Mouse (Mus musculus) E14TG2a.4 (cell line): ENCODE data around the gene Mmp11.

Source experiments
- H3K27me3 ChIP-seq: 2 replicates; pipeline ENCODE4 v1.6.1; 2014; ENCODE audit warnings: low read length, control low read depth; ENCODE audit not compliant: insufficient read depth
- H3K36me3 ChIP-seq: 2 replicates; pipeline ENCODE4 v1.6.1; 2014; ENCODE audit warnings: low read length, control low read depth; ENCODE audit not compliant: insufficient read depth
- H3K4me1 ChIP-seq: replicated peaks from 2 replicates; pipeline ENCODE4 v1.6.1; 2014; ENCODE audit warnings: low read depth, low read length, control low read depth
- H3K4me3 ChIP-seq: replicated peaks from 2 replicates; pipeline ENCODE4 v1.5.1; 2014; ENCODE audit warnings: mild to moderate bottlenecking, low read length
- H3K9me3 ChIP-seq: 2 replicates; pipeline ENCODE4 v1.6.1; 2014; ENCODE audit warnings: low read length, control low read depth
- CTCF ChIP-seq: conservative IDR thresholded peaks from 2 replicates; pipeline ENCODE4 v1.5.1; 2014; ENCODE audit warnings: low read length
- NANOG ChIP-seq: IDR thresholded peaks from 2 replicates; pipeline ENCODE4 v1.6.1; 2014; ENCODE audit warnings: borderline replicate concordance, low read length, mixed read lengths
- POU5F1 ChIP-seq: IDR thresholded peaks from 2 replicates; pipeline ENCODE4 v1.6.1; 2014; ENCODE audit warnings: low read length, borderline replicate concordance

Mmp11 gene

DNA sequence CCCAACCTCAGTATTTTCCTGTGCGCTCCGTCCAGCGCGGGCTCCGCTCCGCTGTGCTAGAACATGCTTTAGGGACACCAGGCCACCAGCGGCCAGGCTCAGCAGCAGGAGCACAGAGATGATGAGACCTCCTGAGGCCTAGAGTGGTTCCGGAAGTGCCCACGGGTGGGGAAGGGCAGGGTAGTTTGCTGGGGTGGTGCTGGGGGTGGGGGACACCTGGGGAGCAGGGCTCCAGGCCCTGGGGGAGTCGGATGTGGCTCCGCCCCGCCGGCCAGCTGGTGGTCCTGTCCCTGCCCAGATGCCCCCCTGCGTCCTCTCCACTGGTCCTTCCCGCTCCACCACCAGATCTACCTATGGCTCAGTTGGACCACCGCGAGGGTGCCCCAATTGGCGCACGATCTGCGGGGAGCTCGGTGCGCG, 14.5 kb upstream of the Mmp11 start:
- H3K36me3 ChIP-seq: 0 out of 2 replicates have a peak, but pooled peaks cover 7% of the 10 kb centered on the region
- H3K27me3 ChIP-seq: no peaks in the 10 kb centered on the region
- TF ChIP-seq CTCF (no peak), POU5F1 (no peak), NANOG (no peak)
- H3K4me1 ChIP-seq: peaks cover 53% of the 10 kb centered on the region
- H3K4me3 ChIP-seq: peak overlapping the region; percentile 78
- peaks cover 6% of the 10 kb centered on the region; the same call in 1 of the 2 replicates for H3K9me3 ChIP-seq

DNA sequence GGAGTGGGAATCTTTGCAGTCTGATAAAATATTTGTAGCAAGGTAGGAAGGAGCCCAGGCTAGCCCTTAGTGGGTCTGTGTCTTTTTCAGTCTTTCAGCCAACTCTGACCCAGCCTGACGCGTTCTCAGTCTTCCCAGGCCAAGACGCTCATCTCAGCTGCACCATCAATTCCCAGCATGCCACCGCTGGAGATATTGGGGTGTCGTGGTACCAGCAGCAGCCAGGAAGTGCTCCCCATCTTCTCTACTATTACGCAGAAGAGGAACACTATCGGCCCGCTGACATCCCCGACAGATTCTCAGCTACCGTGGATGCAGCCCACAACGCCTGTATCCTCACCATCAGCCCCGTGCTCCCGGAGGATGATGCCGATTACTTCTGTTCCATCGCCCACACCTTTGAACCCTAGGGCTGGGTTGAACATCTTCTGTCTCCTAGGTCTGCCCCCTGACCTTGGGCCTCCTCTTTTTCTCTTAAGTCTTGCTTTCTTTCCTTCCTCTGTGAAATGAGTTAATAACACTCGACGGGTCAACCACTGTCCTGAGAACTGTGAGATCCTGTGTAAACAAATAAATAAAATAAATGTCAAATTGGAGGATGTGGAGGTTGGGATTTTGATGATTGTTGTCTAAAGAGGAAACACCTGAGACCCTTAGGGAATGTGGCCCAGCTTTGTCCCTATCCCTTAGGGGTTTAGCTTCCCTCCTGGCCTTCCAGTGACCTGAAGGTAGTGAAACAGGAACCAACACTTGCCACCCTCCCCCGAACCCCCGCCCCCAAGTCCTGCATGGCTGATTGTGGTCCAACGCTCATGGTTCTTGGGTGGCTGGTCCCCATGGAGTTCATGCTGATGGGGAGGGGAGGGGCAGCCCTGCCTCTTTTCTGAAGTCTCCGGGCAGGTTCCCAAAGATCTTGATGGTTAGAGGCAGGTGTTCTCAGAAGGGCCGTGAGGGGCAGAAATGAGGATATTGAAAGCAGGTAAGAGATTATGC, 13.1 kb upstream of the Mmp11 start:
- Histone ChIP-seq H3K36me3 (0 out of 2 replicates have a peak, but pooled peaks cover 7% of the 10 kb centered on the region), H3K4me3 (peak overlapping the region; percentile 78)
- no peak for TF ChIP-seq NANOG
- TF ChIP-seq CTCF: no peak
- no peak for TF ChIP-seq POU5F1

GRCm38 (mm10) chr10:75948079-75948478, 11.8 kb upstream of the Mmp11 start:
- Histone ChIP-seq H3K4me3 (no peak overlapping the region), H3K4me1 (peaks cover 61% of the 10 kb centered on the region), H3K9me3 (peaks cover 6% of the 10 kb centered on the region; the same call in 1 of the 2 replicates), H3K36me3 (0 out of 2 replicates have a peak, but pooled peaks cover 7% of the 10 kb centered on the region), H3K27me3 (no peaks in the 10 kb centered on the region)
- TF ChIP-seq CTCF (no peak), NANOG (no peak), POU5F1 (no peak)

More for the DNA sequence above, 13.1 kb upstream of the Mmp11 start:
- Histone ChIP-seq H3K4me1 (peaks cover 59% of the 10 kb centered on the region), H3K9me3 (peaks cover 6% of the 10 kb centered on the region; the same call in 1 of the 2 replicates), H3K27me3 (no peaks in the 10 kb centered on the region)

- H3K36me3 ChIP-seq: 0 out of 2 replicates have a peak, but pooled peaks cover 7% of the 10 kb centered on the region
- no peak overlapping the region for H3K4me3 ChIP-seq
- TF ChIP-seq NANOG: no peak
- TF ChIP-seq POU5F1: no peak
- TF ChIP-seq CTCF: no peak
- no peaks in the 10 kb centered on the region for H3K27me3 ChIP-seq
- peaks cover 6% of the 10 kb centered on the region; the same call in 1 of the 2 replicates for H3K9me3 ChIP-seq
- H3K4me1 ChIP-seq: peaks cover 77% of the 10 kb centered on the region
These were observed 9.6 kb upstream of the Mmp11 start for GRCm38 (mm10) chr10:75945896-75946295.

DNA sequence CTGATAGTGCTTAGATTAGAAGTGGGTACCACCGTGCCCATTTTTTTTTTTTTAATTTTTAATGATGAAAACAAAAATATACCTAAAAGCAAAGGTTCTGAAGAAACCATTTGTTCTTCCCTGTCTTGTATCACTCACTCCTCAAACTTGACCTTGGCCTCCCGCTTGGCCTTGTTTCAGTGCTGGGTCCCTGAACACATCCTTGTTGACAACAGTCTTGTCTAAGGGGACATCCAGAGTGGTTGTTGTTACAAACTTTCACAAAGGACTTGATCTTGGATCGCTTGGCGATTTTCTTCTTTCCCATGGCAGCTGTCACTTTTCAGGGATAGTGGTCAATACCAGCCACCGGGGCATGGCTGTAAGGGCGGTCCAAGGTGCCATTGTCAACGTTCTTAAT, 8.9 kb upstream of the Mmp11 start:
- TF ChIP-seq NANOG (no peak), CTCF (no peak), POU5F1 (no peak)
- no peaks in the 10 kb centered on the region for H3K27me3 ChIP-seq
- peaks cover 77% of the 10 kb centered on the region for H3K4me1 ChIP-seq
- H3K4me3 ChIP-seq: no peak overlapping the region
- peaks cover 11% of the 10 kb centered on the region; the same call in 1 of the 2 replicates for H3K36me3 ChIP-seq
- peaks cover 6% of the 10 kb centered on the region; the same call in 1 of the 2 replicates for H3K9me3 ChIP-seq

DNA sequence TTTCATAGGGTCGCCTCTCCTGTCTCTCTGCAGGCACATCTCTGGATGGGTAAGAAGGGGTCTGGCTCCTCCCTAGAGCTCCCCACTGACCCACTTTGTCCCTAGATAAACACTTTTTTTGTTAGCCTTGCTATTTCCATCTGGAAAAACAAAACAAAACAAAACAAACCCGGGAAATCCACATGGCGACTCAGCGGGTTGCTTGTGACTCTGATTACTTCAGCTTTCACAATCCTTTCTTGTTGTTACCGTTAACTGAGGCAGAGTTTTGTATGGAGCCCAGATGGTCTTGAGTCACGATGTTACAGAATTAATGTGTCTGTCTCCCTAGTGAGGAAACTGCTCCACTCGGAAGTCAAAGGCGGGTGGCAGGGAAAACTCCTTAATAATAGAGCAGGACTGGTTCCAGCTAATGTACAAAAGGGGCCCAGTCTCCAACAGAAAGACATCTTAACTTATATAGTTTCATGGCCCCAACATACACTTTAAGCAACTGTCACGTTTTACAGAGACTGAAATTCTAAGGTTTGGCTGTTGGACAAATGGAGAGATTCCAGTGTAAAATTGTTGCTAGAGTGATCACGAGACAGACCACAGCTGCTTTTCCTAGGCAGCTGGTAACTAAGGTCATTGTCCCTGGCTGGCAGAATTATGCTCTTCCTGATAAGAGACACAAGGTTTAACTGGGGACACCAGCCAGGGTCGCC, 7.9 kb upstream of the Mmp11 start:
- H3K36me3 ChIP-seq: peaks cover 19% of the 10 kb centered on the region
- H3K4me3 ChIP-seq: no peak overlapping the region
- peaks cover 6% of the 10 kb centered on the region; the same call in 1 of the 2 replicates for H3K9me3 ChIP-seq
- TF ChIP-seq POU5F1 (no peak), NANOG (no peak), CTCF (no peak)
- no peaks in the 10 kb centered on the region for H3K27me3 ChIP-seq
- peaks cover 77% of the 10 kb centered on the region for H3K4me1 ChIP-seq

- H3K27me3 ChIP-seq: no peaks in the 10 kb centered on the region
- H3K4me1 ChIP-seq: peaks cover 73% of the 10 kb centered on the region
- TF ChIP-seq NANOG: no peak
- H3K36me3 ChIP-seq: peaks cover 29% of the 10 kb centered on the region
- H3K4me3 ChIP-seq: no peak within 1 kb of the TSS
- H3K9me3 ChIP-seq: peaks cover 6% of the 10 kb centered on the region; the same call in 1 of the 2 replicates
These were observed 6.6 kb upstream of the Mmp11 start, which contains the start of gene Vpreb3 for GRCm38 (mm10) chr10:75942736-75943477. Gene Vpreb3, plus strand, starts transcription at chr10:75943057.
